Mouse (Mus musculus) forebrain, embryonic 11.5 days (tissue): ENCODE measurements around the gene Kif28. TPM values are rescaled to one million over a fixed set of nuclear protein-coding genes. Genes with fewer than 3 reads are reported as not detected.

Source experiments
- ATAC-seq: fragments of 200-750 bp; cut with Nextera tagmentation; replicated peaks from 2 replicates; pipeline ENCODE4 v1.8.0; 2017; ENCODE audit warnings: moderate TSS enrichment; ENCODE audit not compliant: low FRiP score
- DNase-seq: peaks from one replicate; pipeline ENCODE4 v3.0.0-alpha.2; 2017; ENCODE audit warnings: low spot score
- H3K27ac ChIP-seq: fragments of 300-500 bp; sonication (generic); 2 replicates; pipeline ENCODE4 v1.5.1; 2014; ENCODE audit warnings: low read depth, low read length
- H3K27me3 ChIP-seq: fragments of 300-500 bp; sonication (generic); 2 replicates; pipeline ENCODE4 v1.6.1; 2014; ENCODE audit warnings: mild to moderate bottlenecking, low read length, mixed read lengths; ENCODE audit not compliant: control insufficient read depth, insufficient read depth
- H3K36me3 ChIP-seq: fragments of 300-500 bp; sonication (generic); 2 replicates; pipeline ENCODE4 v1.6.1; 2014; ENCODE audit warnings: mild to moderate bottlenecking, low read length, moderate library complexity, mixed read lengths; ENCODE audit not compliant: control insufficient read depth, insufficient read depth
- H3K4me1 ChIP-seq: fragments of 300-500 bp; sonication (generic); replicated peaks from 2 replicates; pipeline ENCODE4 v1.6.1; 2014; ENCODE audit warnings: low read length, mixed read lengths; ENCODE audit not compliant: control insufficient read depth, insufficient read depth
- H3K4me2 ChIP-seq: fragments of 300-500 bp; sonication (generic); 2 replicates; pipeline ENCODE4 v1.6.1; 2014; ENCODE audit warnings: low read depth, mild to moderate bottlenecking, low read length, moderate library complexity, mixed read lengths; ENCODE audit not compliant: severe bottlenecking
- H3K4me3 ChIP-seq: fragments of 300-500 bp; sonication (generic); 2 replicates; pipeline ENCODE4 v1.5.1; 2014; ENCODE audit warnings: low read depth, low read length
- H3K9ac ChIP-seq: fragments of 300-500 bp; sonication (generic); 2 replicates; pipeline ENCODE4 v1.6.1; 2014; ENCODE audit warnings: low read length
- H3K9me3 ChIP-seq: fragments of 300-500 bp; sonication (generic); 2 replicates; pipeline ENCODE4 v1.6.1; 2016; ENCODE audit warnings: low read length, mixed read lengths; ENCODE audit not compliant: control insufficient read depth
- WGBS: fragments of 180-500 bp; shearing (Covaris S2); extraction: QIAGEN DNeasy Blood & Tissue Kit; methylation state at CpG from one replicate; pipeline ENCODE4 v1.1.7; 2014; 5-methylcytosine and 5-hydroxymethylcytosine counted together
- polyA plus RNA-seq: library from polyadenylated mRNA; unstranded; fragments of >200 nt; fragmentation: Nextera tagmentation; extraction: Ambion mirVana; gene quantifications from 2 replicates; pipeline ENCODE4 v1.2.1, GENCODE M21; 2014

The Kif28 gene
- polyA plus RNA-seq, 1 experiment from 2014 or later: not detected

GRCm38 (mm10) chr1:179752276-179752675 lies 7.2 kb upstream of the Kif28 start:
- H3K9ac ChIP-seq: no peak overlapping the region
- ATAC-seq (no peak), DNase-seq (no peak)
- H3K4me2 ChIP-seq: no peak overlapping the region
- no peaks in the 10 kb centered on the region for H3K27me3 ChIP-seq
- H3K4me3 ChIP-seq: no peak overlapping the region
- no peak overlapping the region for H3K27ac ChIP-seq
- WGBS: 96% methylated on average over 11 of the region's 11 CpGs
- H3K36me3 ChIP-seq: peaks cover 10% of the 10 kb centered on the region
- no peaks in the 10 kb centered on the region for H3K9me3 ChIP-seq
- H3K4me1 ChIP-seq: no peaks in the 10 kb centered on the region

DNA sequence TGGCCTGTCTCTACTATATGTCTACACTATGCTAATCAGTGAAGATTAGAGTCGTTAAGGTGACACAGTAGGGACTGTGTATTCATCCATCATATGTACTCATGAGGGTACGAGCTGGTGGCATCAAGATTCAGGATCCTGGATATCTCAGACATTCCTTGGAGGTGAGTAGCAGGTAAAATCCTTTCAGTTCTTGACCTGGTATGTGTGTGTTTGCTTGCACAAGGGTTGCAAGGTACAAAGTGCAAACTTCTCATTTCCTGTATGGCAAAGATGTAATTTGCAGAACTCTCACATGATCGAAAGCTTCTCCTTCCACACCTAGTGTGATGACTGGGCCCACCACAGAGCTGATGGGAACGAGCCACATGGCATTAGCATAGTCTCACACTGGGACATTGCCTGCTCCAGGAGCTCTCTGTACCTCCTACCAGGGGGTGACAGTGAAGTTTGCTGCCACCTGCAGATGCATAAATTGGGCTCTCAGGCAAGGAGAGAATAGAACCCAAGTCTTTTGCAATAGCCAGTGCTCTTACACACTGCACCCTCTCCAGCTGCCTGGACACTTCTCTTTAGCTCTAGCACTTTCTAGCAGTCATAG lies 1.4 kb downstream of the Kif28 start:
- Histone ChIP-seq H3K9me3 (no peaks in the 10 kb centered on the region), H3K36me3 (peaks cover 6% of the 10 kb centered on the region; the same call in 1 of the 2 replicates), H3K4me3 (no peak overlapping the region), H3K9ac (no peak overlapping the region), H3K4me1 (no peaks in the 10 kb centered on the region), H3K27me3 (no peaks in the 10 kb centered on the region), H3K27ac (no peak overlapping the region), H3K4me2 (no peak overlapping the region)
- WGBS: 89% methylated on average over 4 of the region's 4 CpGs
- DNase-seq (no peak), ATAC-seq (no peak)

- H3K4me3 ChIP-seq: no peak overlapping the region
- H3K4me2 ChIP-seq: no peak overlapping the region
- DNase-seq: no peak
- H3K4me1 ChIP-seq: no peaks in the 10 kb centered on the region
- no peaks in the 10 kb centered on the region for H3K9me3 ChIP-seq
- ATAC-seq: no peak
- H3K9ac ChIP-seq: no peak overlapping the region
- H3K36me3 ChIP-seq: no peaks in the 10 kb centered on the region
- no peak overlapping the region for H3K27ac ChIP-seq
- H3K27me3 ChIP-seq: no peaks in the 10 kb centered on the region
- 84% methylated on average over 3 of the region's 3 CpGs for WGBS
Measured at GRCm38 (mm10) chr1:179736483-179736882, 8.6 kb downstream of the Kif28 start.

GRCm38 (mm10) chr1:179734500-179735474 lies 10.3 kb downstream of the Kif28 start:
- H3K27ac ChIP-seq: no peak overlapping the region
- peak; percentile 79 for DNase-seq
- no peak overlapping the region for H3K4me3 ChIP-seq
- no peaks in the 10 kb centered on the region for H3K36me3 ChIP-seq
- ATAC-seq: no peak
- no peaks in the 10 kb centered on the region for H3K27me3 ChIP-seq
- 41% methylated on average over 15 of the region's 15 CpGs for WGBS
- H3K4me2 ChIP-seq: no peak overlapping the region
- H3K9me3 ChIP-seq: no peaks in the 10 kb centered on the region
- no peaks in the 10 kb centered on the region for H3K4me1 ChIP-seq
- H3K9ac ChIP-seq: no peak overlapping the region

DNA sequence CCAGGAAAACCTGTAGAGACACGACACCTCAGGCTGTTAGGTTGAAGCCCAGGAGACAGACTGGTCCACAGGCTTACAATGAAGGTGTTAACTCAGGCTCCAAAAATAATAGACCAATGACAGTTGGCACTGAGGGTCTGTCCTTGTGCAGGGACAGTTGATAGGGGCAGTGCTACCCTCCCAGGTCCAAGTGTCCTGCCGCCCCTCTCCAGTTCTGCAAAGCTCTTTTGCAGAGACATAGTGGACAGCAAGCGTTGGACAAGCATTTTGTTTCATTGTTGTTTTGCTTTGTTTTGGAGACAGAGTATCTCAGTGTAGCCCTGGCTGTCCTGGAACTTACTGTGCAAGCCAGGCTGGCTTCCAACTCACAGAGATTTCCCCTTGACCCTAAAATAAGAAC lies 13.7 kb downstream of the Kif28 start:
- no peaks in the 10 kb centered on the region for H3K27me3 ChIP-seq
- no peaks in the 10 kb centered on the region for H3K9me3 ChIP-seq
- no peak for ATAC-seq
- no peak overlapping the region for H3K4me3 ChIP-seq
- H3K9ac ChIP-seq: no peak overlapping the region
- H3K27ac ChIP-seq: no peak overlapping the region
- H3K4me1 ChIP-seq: no peaks in the 10 kb centered on the region
- H3K36me3 ChIP-seq: no peaks in the 10 kb centered on the region
- H3K4me2 ChIP-seq: no peak overlapping the region
- no peak for DNase-seq
- WGBS: 83% methylated on average over 3 of the region's 3 CpGs

GRCm38 (mm10) chr1:179728661-179729060 lies 16.4 kb downstream of the Kif28 start:
- Histone ChIP-seq H3K36me3 (no peaks in the 10 kb centered on the region), H3K4me1 (no peaks in the 10 kb centered on the region), H3K27ac (no peak overlapping the region), H3K9me3 (no peaks in the 10 kb centered on the region), H3K9ac (no peak overlapping the region), H3K4me2 (no peak overlapping the region), H3K4me3 (no peak overlapping the region), H3K27me3 (no peaks in the 10 kb centered on the region)
- ATAC-seq: no peak
- DNase-seq: no peak
- WGBS: 88% methylated on average over 10 of the region's 10 CpGs

DNA sequence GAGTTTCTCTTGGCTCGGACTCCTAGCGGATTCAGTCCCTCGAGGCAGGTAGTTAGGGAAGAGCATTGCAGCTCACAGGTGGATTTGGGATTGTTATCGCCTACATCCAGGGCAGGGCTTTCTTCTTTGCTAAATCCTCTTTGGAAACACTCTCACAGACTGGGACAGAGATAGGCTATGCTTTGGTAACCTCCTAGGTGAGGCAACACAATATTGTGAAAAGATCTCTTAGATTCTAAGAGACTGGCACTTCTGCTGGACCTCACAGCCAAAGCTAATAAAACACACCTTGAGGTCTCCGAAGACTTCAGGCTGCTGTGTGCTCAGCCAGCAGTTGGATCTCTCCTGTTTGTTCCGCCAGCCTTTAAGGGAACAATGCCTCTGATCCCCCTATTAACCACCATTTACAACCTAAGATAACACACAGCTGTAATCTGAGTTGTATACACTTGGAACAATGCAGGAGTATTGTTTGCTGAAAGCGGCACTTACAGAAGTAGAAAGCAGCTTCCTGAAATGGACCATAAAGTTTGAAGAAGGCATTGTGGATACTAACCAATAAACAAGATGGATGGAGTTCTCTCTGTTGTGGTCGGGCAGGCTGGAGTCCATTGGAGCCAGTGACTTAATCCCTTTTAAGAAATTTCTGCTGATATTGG lies 22.1 kb downstream of the Kif28 start:
- no peaks in the 10 kb centered on the region for H3K36me3 ChIP-seq
- no peaks in the 10 kb centered on the region for H3K4me1 ChIP-seq
- H3K9ac ChIP-seq: no peak overlapping the region
- no peaks in the 10 kb centered on the region for H3K27me3 ChIP-seq
- H3K27ac ChIP-seq: no peak overlapping the region
- no peak for DNase-seq
- H3K4me3 ChIP-seq: no peak overlapping the region
- no peak overlapping the region for H3K4me2 ChIP-seq
- WGBS: 76% methylated on average over 8 of the region's 8 CpGs
- no peak for ATAC-seq
- H3K9me3 ChIP-seq: no peaks in the 10 kb centered on the region

GRCm38 (mm10) chr1:179715786-179716185 lies 29.3 kb downstream of the Kif28 start:
- 94% methylated on average over 4 of the region's 4 CpGs for WGBS
- no peaks in the 10 kb centered on the region for H3K36me3 ChIP-seq
- no peaks in the 10 kb centered on the region for H3K27me3 ChIP-seq
- ATAC-seq (no peak), DNase-seq (no peak)
- H3K4me3 ChIP-seq: no peak overlapping the region
- H3K9ac ChIP-seq: no peak overlapping the region
- no peaks in the 10 kb centered on the region for H3K9me3 ChIP-seq
- H3K4me2 ChIP-seq: no peak overlapping the region
- no peak overlapping the region for H3K27ac ChIP-seq
- no peaks in the 10 kb centered on the region for H3K4me1 ChIP-seq
